Comparison of ENCODE assay signal across 13 mouse cellular contexts in genomic region chr11:46061776-46062445, GRCm38 (mm10). TPM values are rescaled to one million over a fixed set of nuclear protein-coding genes. Genes with fewer than 3 reads are reported as not detected.
A peak's percentile ranks its signal among the peaks of the same experiment; 100 is the strongest.
DNase-seq lines count a peak whose midpoint lies in the region; ATAC-seq and TF ChIP-seq lines count a peak whose summit lies in the region.
"Had no signal": no experiment of that assay in that cellular context is flagged by ENCODE, and none has a peak within 500 bp of the region (broad histone marks: within the 10 kb centered on the region; RNA-seq: fewer than 3 reads in every experiment).

No protein-coding gene starts in this region.

- DNase-seq in gastrocnemius, adult 2 months: no peak
- DNase-seq in gastrocnemius, postnatal 4 days (ENCODE audit: low spot score in 2 of 2): no peak
- no peak for DNase-seq in layer of hippocampus, adult 2 months (ENCODE audit: low spot score in 2 of 2)
- DNase-seq in layer of hippocampus, postnatal 25 days (ENCODE audit: extremely low spot score in 1 of 2, low spot score in 1 of 2): no peak
- no peak for DNase-seq in natural killer cell, adult 2 months (ENCODE audit: low spot score in 2 of 2)
- no peak for DNase-seq in spleen, postnatal 14 days (ENCODE audit: low spot score in 2 of 2)
- DNase-seq: cerebellum, postnatal 36 days; thymus, postnatal 4 days had no signal

- intact Hi-C loops in gastrocnemius, adult 2 months (cut with DNase I): loop anchor here (5.0 kb wide), 1 partner anchor 45 kb away; no protein-coding TSS in a partner anchor

- no peak for TF ChIP-seq CTCF in gastrocnemius, adult 2 months (IDR thresholded peaks at IDR 0.05)
- TF ChIP-seq CTCF in layer of hippocampus, adult 2 months (conservative IDR thresholded peaks at IDR 0.05): no peak

- ATAC-seq in monocyte, adult 5-6 weeks (replicated peaks; ENCODE audit: insufficient number of reproducible peaks, low FRiP score, low TSS enrichment, poor library complexity, severe bottlenecking): peak; percentile 62
- ATAC-seq: liver, embryonic 12.5 days had no signal

- H3K4me1 ChIP-seq in brown adipose tissue, adult 24 weeks (ENCODE audit: control insufficient read depth, insufficient read depth, insufficient read length, low read length): peaks cover 22% of the 10 kb centered on the region

- peak overlapping the region; percentile 85 for H3K27ac ChIP-seq in gastrocnemius, adult 2 months
- peak overlapping the region; percentile 74 for H3K27ac ChIP-seq in layer of hippocampus, adult 2 months
- peak overlapping the region; percentile 81 for H3K27ac ChIP-seq in brown adipose tissue, adult 24 weeks (replicated peaks; ENCODE audit: low read depth, low read length)
- H3K27ac ChIP-seq: liver, embryonic 12.5 days; midbrain, embryonic 10.5 days; neural tube, embryonic 13.5 days had no signal

- no peak overlapping the region; the same call in 1 of the 2 replicates for H3K4me3 ChIP-seq in gastrocnemius, adult 2 months
- H3K4me3 ChIP-seq in layer of hippocampus, adult 2 months: no peak overlapping the region
- no peak overlapping the region for H3K4me3 ChIP-seq in brown adipose tissue, adult 24 weeks (ENCODE audit: insufficient read depth, low read depth, low read length)
- H3K4me3 ChIP-seq: liver, embryonic 12.5 days; midbrain, embryonic 10.5 days; neural tube, embryonic 13.5 days had no signal

RNA-seq across cellular contexts. Expression of gene Adam19, which starts 6.1 kb away (rescaled TPM):
- 1 to 10 TPM; 3.0 to 3.7 TPM for total RNA-seq in gastrocnemius, adult 2 months (2021)
- total RNA-seq in gastrocnemius, postnatal 4 days (2021): 10 to 100 TPM; 48.3 to 56.3 TPM
- total RNA-seq in layer of hippocampus, adult 2 months (2021): 10 to 100 TPM; 11.3 to 12.6 TPM
- 10 to 100 TPM; 15.7 to 18.3 TPM for total RNA-seq in layer of hippocampus, postnatal 25 days (2021)
- 2.4 and 3.1 TPM in 2 replicates for polyA plus RNA-seq in brown adipose tissue, adult 24 weeks (2012; ENCODE audit: insufficient read depth, insufficient read length, missing spikeins)
- total RNA-seq in monocyte, adult 5-6 weeks (2017): 7.8 to 13.7 TPM (median 10.7 TPM) in 3 replicates

RNA-seq across cellular contexts. Expression of gene Gm12166, which starts 9.8 kb away (rescaled TPM):
- total RNA-seq in gastrocnemius, adult 2 months (2021): under 1 TPM; 0.64 to 0.99 TPM
- total RNA-seq in gastrocnemius, postnatal 4 days (2021): 1 to 10 TPM; 1.1 to 1.3 TPM
- 1 to 10 TPM in 1 of 2 experiments, under 1 TPM in 1; 0.82 to 1.6 TPM for total RNA-seq in layer of hippocampus, adult 2 months (2021)
- total RNA-seq in layer of hippocampus, postnatal 25 days (2021): 1 to 10 TPM; 3.4 to 4.2 TPM
- polyA plus RNA-seq in brown adipose tissue, adult 24 weeks (2012; ENCODE audit: insufficient read depth, insufficient read length, missing spikeins): 2.3 and 18.9 TPM in 2 replicates
- total RNA-seq in monocyte, adult 5-6 weeks (2017): 7.1 to 33.7 TPM (median 17.4 TPM) in 3 replicates
